Mouse (Mus musculus) E14TG2a.4 (cell line): ENCODE measurements around the gene Snapin.

Experiments used
- H3K27me3 ChIP-seq: 2 replicates; pipeline ENCODE4 v1.6.1; 2014; ENCODE audit warnings: low read length, control low read depth; ENCODE audit not compliant: insufficient read depth
- H3K36me3 ChIP-seq: 2 replicates; pipeline ENCODE4 v1.6.1; 2014; ENCODE audit warnings: low read length, control low read depth; ENCODE audit not compliant: insufficient read depth
- H3K4me1 ChIP-seq: replicated peaks from 2 replicates; pipeline ENCODE4 v1.6.1; 2014; ENCODE audit warnings: low read depth, low read length, control low read depth
- H3K4me3 ChIP-seq: replicated peaks from 2 replicates; pipeline ENCODE4 v1.5.1; 2014; ENCODE audit warnings: mild to moderate bottlenecking, low read length
- H3K9me3 ChIP-seq: 2 replicates; pipeline ENCODE4 v1.6.1; 2014; ENCODE audit warnings: low read length, control low read depth
- CTCF ChIP-seq: conservative IDR thresholded peaks from 2 replicates; pipeline ENCODE4 v1.5.1; 2014; ENCODE audit warnings: low read length
- NANOG ChIP-seq: IDR thresholded peaks from 2 replicates; pipeline ENCODE4 v1.6.1; 2014; ENCODE audit warnings: borderline replicate concordance, low read length, mixed read lengths
- POU5F1 ChIP-seq: IDR thresholded peaks from 2 replicates; pipeline ENCODE4 v1.6.1; 2014; ENCODE audit warnings: low read length, borderline replicate concordance

Snapin gene

DNA sequence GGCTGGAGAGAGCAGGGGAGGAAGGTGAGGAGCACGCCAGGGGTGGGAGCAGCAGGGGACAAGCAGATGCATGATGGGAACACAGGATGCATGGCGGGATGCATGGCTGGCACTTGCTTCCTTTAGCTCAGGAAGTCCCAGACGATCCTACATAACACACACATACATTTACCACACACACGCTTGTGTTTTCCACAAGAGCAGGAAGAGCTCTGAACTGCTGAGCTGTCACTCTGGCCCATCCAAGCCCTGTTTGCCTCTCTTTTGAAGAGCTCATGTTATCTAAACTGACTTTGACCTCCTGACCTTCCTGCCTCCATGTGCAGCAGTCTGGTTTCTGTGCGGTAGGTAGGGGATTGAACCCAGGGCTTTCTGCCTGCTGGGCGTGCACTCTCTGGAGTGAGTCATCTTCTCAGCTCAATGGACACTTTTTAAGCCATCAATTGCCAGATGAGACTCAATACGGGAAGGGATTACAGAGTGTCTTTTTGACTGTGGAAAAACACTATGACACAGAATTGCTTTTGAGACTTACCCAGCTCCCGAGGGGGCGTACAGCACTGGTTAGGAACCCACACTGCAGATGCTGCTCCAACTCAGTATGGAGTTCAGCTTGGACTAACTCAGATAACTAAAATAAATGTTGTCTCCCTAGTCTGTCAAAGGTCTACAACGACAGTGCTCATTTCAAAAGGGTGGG lies 39.3 kb downstream of the Snapin start:
- H3K36me3 ChIP-seq = peaks cover 23% of the 10 kb centered on the region

DNA sequence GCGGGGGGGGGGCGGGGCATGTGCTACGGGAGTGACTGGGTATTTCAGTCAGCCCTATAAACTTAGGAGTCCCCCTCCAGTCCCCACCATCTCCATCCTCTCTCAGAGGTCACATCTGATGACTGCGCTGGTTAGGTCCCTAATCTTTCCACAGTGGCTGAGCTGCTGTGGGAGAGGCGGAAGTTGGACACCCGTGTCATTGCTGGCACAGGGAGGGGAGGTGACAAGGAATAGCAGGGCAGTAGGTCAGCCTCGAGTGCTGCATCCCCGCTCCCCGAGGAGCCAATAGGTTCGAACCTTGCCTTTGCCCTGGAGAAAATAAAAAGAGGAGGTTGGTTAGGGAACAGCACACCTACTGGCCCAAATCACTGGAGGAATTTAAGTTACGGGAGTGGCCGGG lies 40.0 kb downstream of the Snapin start:
- Histone ChIP-seq H3K4me3 (peak overlapping the region; percentile 82), H3K36me3 (peaks cover 19% of the 10 kb centered on the region), H3K4me1 (peaks cover 91% of the 10 kb centered on the region), H3K9me3 (no peaks in the 10 kb centered on the region), H3K27me3 (no peaks in the 10 kb centered on the region)
- TF ChIP-seq CTCF = no peak
- no peak for TF ChIP-seq NANOG
- no peak for TF ChIP-seq POU5F1

More for the DNA sequence above, 39.3 kb downstream of the Snapin start:
- Histone ChIP-seq H3K9me3 (no peaks in the 10 kb centered on the region), H3K4me1 (peaks cover 95% of the 10 kb centered on the region), H3K4me3 (peak overlapping the region; percentile 82), H3K27me3 (no peaks in the 10 kb centered on the region)
- no peak for TF ChIP-seq CTCF
- TF ChIP-seq POU5F1 = no peak
- TF ChIP-seq NANOG = no peak

DNA sequence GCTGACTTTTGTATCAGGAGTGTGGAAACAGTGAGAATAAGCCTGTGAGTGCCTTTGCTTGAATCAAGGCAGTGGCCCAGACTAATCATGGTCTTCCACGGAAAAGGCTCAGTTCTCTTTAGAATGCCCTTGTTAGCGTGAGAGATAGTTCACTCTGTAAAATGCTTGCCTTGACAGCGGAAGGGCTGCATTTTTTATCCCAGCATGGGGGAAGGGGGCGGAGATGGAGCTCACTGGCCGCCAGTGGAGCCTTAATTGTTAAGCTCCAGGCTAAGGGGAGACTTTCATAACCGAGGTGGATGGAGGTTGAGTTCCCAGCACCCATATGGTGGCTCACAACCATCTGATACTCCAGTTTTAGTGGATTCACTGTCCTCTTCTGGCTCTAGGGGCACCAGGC lies 42.2 kb downstream of the Snapin start:
- Histone ChIP-seq H3K36me3 (peaks cover 19% of the 10 kb centered on the region), H3K27me3 (no peaks in the 10 kb centered on the region), H3K4me1 (peaks cover 92% of the 10 kb centered on the region), H3K9me3 (no peaks in the 10 kb centered on the region), H3K4me3 (peak overlapping the region; percentile 47)
- TF ChIP-seq CTCF (no peak), POU5F1 (no peak), NANOG (no peak)

DNA sequence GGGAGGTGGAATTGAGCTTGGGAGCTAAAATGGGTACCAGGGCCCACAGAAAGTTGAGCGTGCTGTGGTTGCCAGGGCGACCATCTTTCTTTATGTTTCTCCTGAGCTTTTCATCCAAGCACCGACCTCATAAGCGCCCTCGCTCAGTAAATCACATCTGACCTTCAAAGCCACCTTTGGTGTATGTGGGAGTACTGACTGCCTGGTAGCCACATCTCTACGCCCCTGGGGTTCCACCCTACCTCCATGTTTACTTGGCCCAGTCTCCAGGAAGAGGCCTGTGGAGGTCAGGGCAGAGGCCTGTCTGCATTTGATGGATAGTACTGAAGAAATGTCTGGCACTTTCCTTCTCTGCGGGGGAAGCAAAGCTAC lies 43.7 kb downstream of the Snapin start:
- Histone ChIP-seq H3K4me3 (peak overlapping the region; percentile 69), H3K27me3 (no peaks in the 10 kb centered on the region), H3K36me3 (peaks cover 19% of the 10 kb centered on the region), H3K4me1 (peaks cover 88% of the 10 kb centered on the region), H3K9me3 (no peaks in the 10 kb centered on the region)
- TF ChIP-seq NANOG (no peak), CTCF (no peak), POU5F1 (no peak)

DNA sequence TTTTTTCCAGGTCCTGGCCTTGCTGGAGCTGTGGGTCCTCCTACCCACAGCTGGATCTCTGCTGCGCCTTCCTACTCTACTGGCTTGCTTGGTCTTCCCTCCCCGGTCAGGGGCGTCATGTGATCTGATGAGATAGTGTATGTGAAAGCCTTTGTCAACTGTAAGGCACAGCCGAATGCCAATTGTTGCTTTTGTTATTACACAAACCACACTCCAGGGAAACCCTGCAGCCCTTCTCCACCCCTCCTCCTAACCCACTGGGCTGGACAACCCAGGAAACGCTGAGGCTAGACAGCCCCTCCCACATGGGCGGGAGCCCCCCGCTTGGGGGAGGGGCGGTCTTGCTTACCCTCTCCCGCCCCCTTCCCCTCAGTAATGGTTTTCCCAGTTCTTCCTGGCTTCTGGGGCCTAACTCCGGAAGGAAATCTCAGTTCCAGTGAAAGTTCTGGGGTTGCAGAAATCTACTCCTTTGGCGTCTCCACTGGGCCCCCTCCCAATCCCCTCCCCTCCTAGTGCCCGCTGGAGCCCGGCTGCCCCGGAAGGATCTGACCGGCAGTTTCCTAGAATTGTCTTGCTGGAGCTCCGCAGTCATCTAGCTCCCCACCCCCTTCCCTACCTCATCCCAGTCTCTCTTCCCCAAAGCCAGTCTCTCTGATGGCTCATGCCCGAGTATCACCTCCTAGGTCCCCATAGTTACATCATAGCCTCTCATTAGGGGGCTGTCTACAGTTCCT lies 44.3 kb downstream of the Snapin start:
- Histone ChIP-seq H3K9me3 (no peaks in the 10 kb centered on the region), H3K27me3 (no peaks in the 10 kb centered on the region), H3K36me3 (peaks cover 19% of the 10 kb centered on the region), H3K4me3 (peak overlapping the region; percentile 69), H3K4me1 (peaks cover 83% of the 10 kb centered on the region)
- TF ChIP-seq CTCF (no peak), NANOG (peak; percentile 49), POU5F1 (no peak)

DNA sequence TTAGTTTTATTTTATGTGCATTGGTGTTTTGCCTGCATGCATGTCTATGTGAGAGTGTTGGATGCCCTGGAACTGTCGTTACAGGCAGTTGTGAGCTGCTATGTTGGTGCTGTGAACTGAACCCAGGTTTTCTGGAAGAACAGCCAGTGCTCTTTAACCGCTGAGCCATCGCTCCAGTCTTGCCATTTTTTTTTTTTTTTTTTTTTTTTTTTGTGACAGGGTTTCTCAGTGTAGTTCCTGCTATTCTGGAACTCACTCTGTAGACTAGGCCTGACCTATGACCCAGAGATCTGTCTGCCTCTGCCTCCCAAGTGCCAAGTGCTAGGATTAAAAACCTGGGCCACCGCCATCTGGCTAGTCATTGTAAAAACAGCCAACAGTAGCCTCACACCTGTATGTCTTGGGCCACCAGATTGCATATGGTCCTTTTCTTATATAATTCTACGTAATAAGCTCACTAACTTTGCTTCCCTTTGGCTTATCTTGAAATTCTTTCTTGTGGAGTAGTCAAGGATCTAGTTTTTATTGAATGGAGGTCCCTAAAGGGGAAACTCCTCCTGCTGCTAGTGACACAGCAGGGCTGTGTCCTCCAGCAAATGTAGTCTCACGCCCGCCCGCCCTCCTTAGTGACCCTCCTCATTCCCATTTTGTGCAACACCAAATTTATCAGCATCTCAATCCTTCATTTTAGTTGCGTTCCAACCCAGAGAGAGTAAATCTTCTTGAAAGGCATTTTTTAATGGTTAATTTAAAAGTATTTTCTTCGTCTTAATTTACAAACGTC lies 45.2 kb downstream of the Snapin start:
- TF ChIP-seq CTCF (no peak), POU5F1 (no peak), NANOG (no peak)
- H3K9me3 ChIP-seq = no peaks in the 10 kb centered on the region
- peak overlapping the region; percentile 68 for H3K4me3 ChIP-seq
- H3K36me3 ChIP-seq = peaks cover 19% of the 10 kb centered on the region
- H3K4me1 ChIP-seq = peaks cover 73% of the 10 kb centered on the region
- no peaks in the 10 kb centered on the region for H3K27me3 ChIP-seq

DNA sequence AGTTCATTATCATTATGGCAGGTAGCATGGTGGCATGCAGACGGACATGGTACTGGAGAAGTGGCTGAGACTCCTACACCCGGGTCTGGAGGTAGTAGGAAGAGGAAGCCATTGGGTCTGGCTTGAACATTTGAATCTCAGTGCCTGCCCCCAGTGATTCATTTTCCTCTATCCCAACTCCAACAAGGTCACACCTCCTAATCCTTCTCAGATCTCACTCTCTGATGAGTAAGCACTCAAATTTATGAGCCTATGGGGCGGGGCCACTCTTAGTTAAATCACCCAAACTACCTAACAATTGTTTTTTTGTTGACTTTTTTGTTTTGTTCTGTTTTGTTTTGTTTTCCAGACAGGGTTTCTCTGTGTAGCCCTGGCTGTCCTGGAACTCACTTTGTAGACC lies 46.9 kb downstream of the Snapin start:
- TF ChIP-seq NANOG (no peak), POU5F1 (no peak), CTCF (no peak)
- Histone ChIP-seq H3K4me1 (peaks cover 64% of the 10 kb centered on the region), H3K27me3 (no peaks in the 10 kb centered on the region), H3K36me3 (peaks cover 11% of the 10 kb centered on the region), H3K4me3 (0 out of 2 replicates have a peak overlapping the region, but pooled peaks have one; percentile 1), H3K9me3 (no peaks in the 10 kb centered on the region)

DNA sequence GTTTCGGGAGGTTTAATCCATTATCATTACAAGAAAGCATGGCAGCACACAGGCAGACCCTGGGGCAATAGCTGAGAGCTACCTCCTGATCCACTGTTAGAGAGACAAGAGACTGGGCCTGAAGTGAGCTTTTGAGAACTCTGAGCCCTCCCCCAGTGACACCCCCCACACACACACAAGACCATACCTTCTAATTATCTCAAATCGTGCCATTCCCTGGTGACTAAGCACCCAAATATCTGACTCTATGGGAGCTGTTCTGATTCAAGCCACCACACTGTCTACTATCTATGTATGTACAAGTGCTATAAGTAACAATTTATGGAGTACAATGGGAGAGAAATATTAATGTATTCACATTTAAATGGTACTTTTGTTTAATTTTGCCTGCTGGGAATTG lies 50.1 kb downstream of the Snapin start:
- H3K4me1 ChIP-seq = peaks cover 70% of the 10 kb centered on the region
- no peak for TF ChIP-seq CTCF
- no peak for TF ChIP-seq POU5F1
- no peak for TF ChIP-seq NANOG
- no peak overlapping the region for H3K4me3 ChIP-seq
- no peaks in the 10 kb centered on the region for H3K9me3 ChIP-seq
- no peaks in the 10 kb centered on the region for H3K36me3 ChIP-seq
- H3K27me3 ChIP-seq = no peaks in the 10 kb centered on the region
